Mouse (Mus musculus): ENCODE results near the gene Dbh.

DNA sequence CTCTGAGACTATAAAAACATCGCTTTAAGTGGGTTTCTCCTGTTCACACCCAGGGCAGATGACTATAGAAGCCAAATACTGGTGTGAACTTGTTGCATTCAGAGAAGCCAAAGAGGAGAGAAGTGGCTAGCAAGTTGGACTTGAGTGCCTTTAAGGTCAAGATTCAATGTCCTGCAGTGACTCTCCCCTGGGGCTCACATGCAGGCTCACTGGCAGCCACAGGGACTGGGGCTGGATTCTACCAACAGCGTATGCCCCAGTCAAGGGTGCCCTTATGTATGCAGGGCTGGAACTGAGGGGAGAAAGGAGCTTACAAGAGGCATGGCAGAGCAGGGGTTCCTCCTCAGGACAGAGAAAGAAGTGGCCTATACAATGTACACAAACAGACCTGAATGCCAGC, 45.3 kb upstream of the Dbh start:
- TF ChIP-seq CTCF (IDR thresholded peaks at IDR 0.05; ENCODE audit: borderline replicate concordance, extremely low read depth, insufficient read depth, insufficient read length), result no peak
- TF ChIP-seq POLR2A (IDR thresholded peaks at IDR 0.05; ENCODE audit: borderline replicate concordance, extremely low read depth, insufficient read depth, insufficient read length, poor library complexity, severe bottlenecking), result no peak

Data from brain, embryonic 14.5 days (tissue).